Mouse (Mus musculus): ENCODE data around the gene Fkbp14. TPM values are rescaled to one million over a fixed set of nuclear protein-coding genes. Genes with fewer than 3 reads are reported as not detected.

Fkbp14 gene
- polyA plus RNA-seq, 1 experiment = not detected

- TF ChIP-seq GATA1 (IDR thresholded peaks at IDR 0.05; ENCODE audit: low read length) = no peak
Observed at GRCm38 (mm10) chr6:54564506-54564991, 32.6 kb downstream of the Fkbp14 start.

- TF ChIP-seq GATA1 (IDR thresholded peaks at IDR 0.05; ENCODE audit: low read length) = no peak
Observed at GRCm38 (mm10) chr6:54563561-54563960, 33.5 kb downstream of the Fkbp14 start.

GRCm38 (mm10) chr6:54562018-54562809 is 34.9 kb downstream of the Fkbp14 start:
- TF ChIP-seq GATA1 (IDR thresholded peaks at IDR 0.05; ENCODE audit: low read length) = no peak

GRCm38 (mm10) chr6:54558466-54558865 is 38.6 kb downstream of the Fkbp14 start:
- TF ChIP-seq GATA1 (IDR thresholded peaks at IDR 0.05; ENCODE audit: low read length) = no peak

- TF ChIP-seq GATA1 (IDR thresholded peaks at IDR 0.05; ENCODE audit: low read length) = no peak
Observed at GRCm38 (mm10) chr6:54557671-54558070, 39.4 kb downstream of the Fkbp14 start.

- no peak for TF ChIP-seq GATA1 (IDR thresholded peaks at IDR 0.05; ENCODE audit: low read length)
Observed at GRCm38 (mm10) chr6:54555816-54556215, 41.3 kb downstream of the Fkbp14 start.

GRCm38 (mm10) chr6:54554341-54555110 is 42.6 kb downstream of the Fkbp14 start:
- TF ChIP-seq GATA1 (IDR thresholded peaks at IDR 0.05; ENCODE audit: low read length) = no peak

- TF ChIP-seq GATA1 (IDR thresholded peaks at IDR 0.05; ENCODE audit: low read length) = no peak
Observed at GRCm38 (mm10) chr6:54553632-54554031, 43.5 kb downstream of the Fkbp14 start.

- no peak for TF ChIP-seq GATA1 (IDR thresholded peaks at IDR 0.05; ENCODE audit: low read length)
Observed at GRCm38 (mm10) chr6:54552721-54553413, 44.2 kb downstream of the Fkbp14 start.

GRCm38 (mm10) chr6:54550801-54551323 is 46.2 kb downstream of the Fkbp14 start:
- TF ChIP-seq GATA1 (IDR thresholded peaks at IDR 0.05; ENCODE audit: low read length) = no peak

GRCm38 (mm10) chr6:54549311-54549710 is 47.8 kb downstream of the Fkbp14 start:
- TF ChIP-seq GATA1 (IDR thresholded peaks at IDR 0.05; ENCODE audit: low read length) = no peak

- TF ChIP-seq GATA1 (IDR thresholded peaks at IDR 0.05; ENCODE audit: low read length) = no peak
Observed at GRCm38 (mm10) chr6:54548314-54549019, 48.6 kb downstream of the Fkbp14 start.

- TF ChIP-seq GATA1 (IDR thresholded peaks at IDR 0.05; ENCODE audit: low read length) = no peak
Observed at GRCm38 (mm10) chr6:54543646-54544045, 53.5 kb downstream of the Fkbp14 start.

- TF ChIP-seq GATA1 (IDR thresholded peaks at IDR 0.05; ENCODE audit: low read length) = no peak
Observed at GRCm38 (mm10) chr6:54542836-54543235, 54.3 kb downstream of the Fkbp14 start.

Measured in G1E-ER4 (cell line).